Mouse (Mus musculus): ENCODE measurements around the gene Misp. TPM values are rescaled to one million over a fixed set of nuclear protein-coding genes. Genes with fewer than 3 reads are reported as not detected.

Gene Misp
- polyA plus RNA-seq, 1 experiment from 2014 or later, result 204 TPM

GRCm38 (mm10) chr10:79803716-79804323 is 17.0 kb upstream of the Misp start:
- 0 out of 2 replicates have a peak, but pooled peaks have one; percentile 22 for ATAC-seq
- Histone ChIP-seq H3K36me3 (ENCODE audit: control insufficient read depth, insufficient read depth, low read length) (no peaks in the 10 kb centered on the region), H3K4me3 (ENCODE audit: low read length) (no peak overlapping the region), H3K4me2 (ENCODE audit: low read depth, low read length) (no peak overlapping the region), H3K27ac (ENCODE audit: low read length) (no peak overlapping the region), H3K9ac (ENCODE audit: low read depth, low read length) (peak overlapping the region; percentile 29; the same call in 1 of the 2 replicates), H3K27me3 (replicated peaks; ENCODE audit: control insufficient read depth, insufficient read depth, low read length) (no peaks in the 10 kb centered on the region), H3K4me1 (ENCODE audit: control insufficient read depth, insufficient read depth, low read length) (peaks cover 30% of the 10 kb centered on the region), H3K9me3 (ENCODE audit: control insufficient read depth, low read length) (no peaks in the 10 kb centered on the region)
- 26% methylated on average over 29 of the region's 29 CpGs for WGBS

GRCm38 (mm10) chr10:79805636-79806035 is 15.2 kb upstream of the Misp start:
- H3K4me1 ChIP-seq (ENCODE audit: control insufficient read depth, insufficient read depth, low read length), result peaks cover 30% of the 10 kb centered on the region
- no peaks in the 10 kb centered on the region for H3K27me3 ChIP-seq (replicated peaks; ENCODE audit: control insufficient read depth, insufficient read depth, low read length)
- no peaks in the 10 kb centered on the region for H3K36me3 ChIP-seq (ENCODE audit: control insufficient read depth, insufficient read depth, low read length)
- H3K9me3 ChIP-seq (ENCODE audit: control insufficient read depth, low read length), result no peaks in the 10 kb centered on the region
- H3K4me3 ChIP-seq (ENCODE audit: low read length), result no peak overlapping the region
- H3K9ac ChIP-seq (ENCODE audit: low read depth, low read length), result no peak overlapping the region
- 58% methylated on average over 11 of the region's 11 CpGs for WGBS
- H3K27ac ChIP-seq (ENCODE audit: low read length), result no peak overlapping the region
- no peak for ATAC-seq
- no peak overlapping the region for H3K4me2 ChIP-seq (ENCODE audit: low read depth, low read length)

- no peak overlapping the region for H3K4me2 ChIP-seq (ENCODE audit: low read depth, low read length)
- ATAC-seq, result no peak
- H3K27ac ChIP-seq (ENCODE audit: low read length), result no peak overlapping the region
- H3K27me3 ChIP-seq (replicated peaks; ENCODE audit: control insufficient read depth, insufficient read depth, low read length), result no peaks in the 10 kb centered on the region
- 85% methylated on average over 9 of the region's 9 CpGs for WGBS
- no peak overlapping the region for H3K4me3 ChIP-seq (ENCODE audit: low read length)
- H3K4me1 ChIP-seq (ENCODE audit: control insufficient read depth, insufficient read depth, low read length), result peaks cover 30% of the 10 kb centered on the region
- no peak overlapping the region for H3K9ac ChIP-seq (ENCODE audit: low read depth, low read length)
- H3K36me3 ChIP-seq (ENCODE audit: control insufficient read depth, insufficient read depth, low read length), result peaks cover 2% of the 10 kb centered on the region; the same call in 1 of the 2 replicates
- H3K9me3 ChIP-seq (ENCODE audit: control insufficient read depth, low read length), result no peaks in the 10 kb centered on the region
Measured at GRCm38 (mm10) chr10:79806331-79806730, 14.5 kb upstream of the Misp start.

DNA sequence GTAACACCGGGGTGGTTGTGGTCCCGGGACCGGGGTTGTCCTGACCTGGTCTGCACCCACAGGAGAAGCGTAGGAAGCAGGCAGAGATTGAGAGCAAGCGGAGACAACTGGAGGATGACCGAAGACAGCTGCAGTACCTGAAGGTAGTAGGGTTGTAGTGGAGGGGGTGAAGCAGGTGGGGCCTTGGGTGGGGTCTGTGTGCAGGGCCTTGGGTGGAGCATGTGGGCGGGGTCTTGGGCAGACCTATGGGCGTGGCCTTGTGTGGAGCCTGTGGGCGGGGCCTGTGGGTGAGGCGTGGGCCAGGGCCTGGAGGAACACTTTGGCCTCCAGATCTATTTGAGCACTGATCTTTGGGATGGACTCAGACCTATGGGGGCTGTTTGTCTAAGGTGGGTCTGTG is 13.8 kb upstream of the Misp start:
- Histone ChIP-seq H3K9ac (ENCODE audit: low read depth, low read length) (no peak overlapping the region), H3K27me3 (replicated peaks; ENCODE audit: control insufficient read depth, insufficient read depth, low read length) (no peaks in the 10 kb centered on the region), H3K9me3 (ENCODE audit: control insufficient read depth, low read length) (no peaks in the 10 kb centered on the region), H3K4me3 (ENCODE audit: low read length) (no peak overlapping the region), H3K36me3 (ENCODE audit: control insufficient read depth, insufficient read depth, low read length) (peaks cover 2% of the 10 kb centered on the region; the same call in 1 of the 2 replicates), H3K27ac (ENCODE audit: low read length) (no peak overlapping the region), H3K4me1 (ENCODE audit: control insufficient read depth, insufficient read depth, low read length) (peaks cover 30% of the 10 kb centered on the region), H3K4me2 (ENCODE audit: low read depth, low read length) (no peak overlapping the region)
- WGBS, result 70% methylated on average over 10 of the region's 10 CpGs
- no peak for ATAC-seq

- peaks cover 23% of the 10 kb centered on the region for H3K4me1 ChIP-seq (ENCODE audit: control insufficient read depth, insufficient read depth, low read length)
- no peak overlapping the region for H3K9ac ChIP-seq (ENCODE audit: low read depth, low read length)
- WGBS, result 64% methylated on average over 11 of the region's 11 CpGs
- H3K27me3 ChIP-seq (replicated peaks; ENCODE audit: control insufficient read depth, insufficient read depth, low read length), result no peaks in the 10 kb centered on the region
- no peak overlapping the region for H3K4me3 ChIP-seq (ENCODE audit: low read length)
- no peak overlapping the region for H3K4me2 ChIP-seq (ENCODE audit: low read depth, low read length)
- no peaks in the 10 kb centered on the region for H3K9me3 ChIP-seq (ENCODE audit: control insufficient read depth, low read length)
- peaks cover 2% of the 10 kb centered on the region; the same call in 1 of the 2 replicates for H3K36me3 ChIP-seq (ENCODE audit: control insufficient read depth, insufficient read depth, low read length)
- peak overlapping the region; percentile 12; the same call in 1 of the 2 replicates for H3K27ac ChIP-seq (ENCODE audit: low read length)
- ATAC-seq, result peak; percentile 17; the same call in 1 of the 2 replicates
Measured at GRCm38 (mm10) chr10:79807826-79808225, 13.0 kb upstream of the Misp start.

DNA sequence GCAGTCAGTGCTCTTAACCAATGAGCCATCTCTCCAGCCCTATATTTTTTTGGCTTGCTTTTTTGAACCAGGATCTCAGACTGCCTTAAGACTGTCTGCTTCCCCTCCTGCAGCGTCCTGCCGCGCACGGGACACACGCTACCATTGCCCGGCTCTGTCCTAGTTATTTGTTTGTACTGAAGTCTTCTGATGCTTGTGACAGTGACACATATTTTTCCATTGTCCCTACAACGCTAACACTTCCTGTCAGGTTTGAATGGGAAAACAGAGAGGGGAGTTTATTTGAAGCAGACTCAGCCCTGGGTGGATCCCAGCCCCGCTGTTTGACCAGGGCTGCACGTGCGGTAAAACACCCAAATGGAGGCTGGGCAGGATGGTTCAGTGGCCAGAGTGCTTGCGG is 12.1 kb upstream of the Misp start:
- H3K4me1 ChIP-seq (ENCODE audit: control insufficient read depth, insufficient read depth, low read length), result peaks cover 16% of the 10 kb centered on the region
- H3K4me2 ChIP-seq (ENCODE audit: low read depth, low read length), result no peak overlapping the region
- ATAC-seq, result no peak
- H3K36me3 ChIP-seq (ENCODE audit: control insufficient read depth, insufficient read depth, low read length), result peaks cover 2% of the 10 kb centered on the region; the same call in 1 of the 2 replicates
- WGBS, result 89% methylated on average over 11 of the region's 11 CpGs
- H3K4me3 ChIP-seq (ENCODE audit: low read length), result no peak overlapping the region
- H3K27me3 ChIP-seq (replicated peaks; ENCODE audit: control insufficient read depth, insufficient read depth, low read length), result no peaks in the 10 kb centered on the region
- H3K27ac ChIP-seq (ENCODE audit: low read length), result peak overlapping the region; percentile 7; the same call in 1 of the 2 replicates
- H3K9me3 ChIP-seq (ENCODE audit: control insufficient read depth, low read length), result no peaks in the 10 kb centered on the region
- H3K9ac ChIP-seq (ENCODE audit: low read depth, low read length), result no peak overlapping the region

- Histone ChIP-seq H3K4me2 (ENCODE audit: low read depth, low read length) (no peak overlapping the region), H3K9ac (ENCODE audit: low read depth, low read length) (no peak overlapping the region), H3K27ac (ENCODE audit: low read length) (no peak overlapping the region), H3K36me3 (ENCODE audit: control insufficient read depth, insufficient read depth, low read length) (peaks cover 2% of the 10 kb centered on the region; the same call in 1 of the 2 replicates), H3K9me3 (ENCODE audit: control insufficient read depth, low read length) (no peaks in the 10 kb centered on the region), H3K4me3 (ENCODE audit: low read length) (no peak overlapping the region), H3K4me1 (ENCODE audit: control insufficient read depth, insufficient read depth, low read length) (peaks cover 17% of the 10 kb centered on the region), H3K27me3 (replicated peaks; ENCODE audit: control insufficient read depth, insufficient read depth, low read length) (no peaks in the 10 kb centered on the region)
- peak; percentile 23 for ATAC-seq
- WGBS, result 31% methylated on average over 15 of the region's 15 CpGs
Measured at GRCm38 (mm10) chr10:79811736-79812637, 8.8 kb upstream of the Misp start.

DNA sequence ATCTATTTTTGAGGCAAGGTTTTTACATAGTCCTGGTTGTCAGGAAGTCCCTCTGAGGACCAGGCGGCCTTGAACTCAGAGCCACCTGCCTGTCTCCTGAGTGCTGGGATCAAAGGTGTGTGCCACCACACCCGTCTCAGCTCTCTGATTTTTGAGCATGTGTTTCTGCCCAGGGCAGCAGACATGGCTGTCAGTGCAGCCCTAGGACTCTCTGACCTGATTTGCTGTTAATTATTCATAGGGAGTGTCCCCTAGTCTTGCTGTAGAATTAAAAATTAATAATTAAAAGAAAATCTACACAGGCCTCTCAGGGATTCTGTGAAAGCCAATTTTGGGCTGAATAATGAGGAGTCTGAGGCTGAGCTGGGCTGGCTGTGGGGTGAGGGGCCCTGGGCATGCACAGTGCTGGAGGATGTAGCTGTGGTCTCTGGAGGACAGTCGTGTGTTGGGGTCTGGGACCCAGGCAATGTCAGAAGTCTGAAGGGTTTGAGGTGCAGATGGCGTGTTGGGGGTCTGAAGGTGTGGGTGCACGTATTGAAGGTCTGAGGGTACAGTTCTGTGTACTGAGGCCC is 6.4 kb upstream of the Misp start:
- Histone ChIP-seq H3K9me3 (ENCODE audit: control insufficient read depth, low read length) (no peaks in the 10 kb centered on the region), H3K27me3 (replicated peaks; ENCODE audit: control insufficient read depth, insufficient read depth, low read length) (no peaks in the 10 kb centered on the region), H3K36me3 (ENCODE audit: control insufficient read depth, insufficient read depth, low read length) (peaks cover 2% of the 10 kb centered on the region; the same call in 1 of the 2 replicates), H3K27ac (ENCODE audit: low read length) (peak overlapping the region; percentile 76), H3K4me2 (ENCODE audit: low read depth, low read length) (no peak overlapping the region), H3K4me3 (ENCODE audit: low read length) (no peak overlapping the region), H3K4me1 (ENCODE audit: control insufficient read depth, insufficient read depth, low read length) (peaks cover 28% of the 10 kb centered on the region), H3K9ac (ENCODE audit: low read depth, low read length) (peak overlapping the region; percentile 48; the same call in 1 of the 2 replicates)
- peak; percentile 45 for ATAC-seq
- 78% methylated on average over 5 of the region's 5 CpGs for WGBS

Data from intestine, embryonic 16.5 days (tissue).